Mouse (Mus musculus) olfactory bulb, adult 2 months (tissue): ENCODE measurements around the gene Zfp442.
"Not testable (repeated sequence)": the region's sequence is repeated elsewhere in the genome, so short reads cannot be mapped to it uniquely, and the experiment has no call there.

Source experiments
- CTCF ChIP-seq: fragments of 200-500 bp; IDR thresholded peaks from 2 replicates; pipeline ENCODE4 v1.5.1; 2012; ENCODE audit warnings: low read depth, mild to moderate bottlenecking, low read length, moderate library complexity; ENCODE audit not compliant: insufficient read depth
- POLR2A ChIP-seq: fragments of 200-500 bp; IDR thresholded peaks from 2 replicates; pipeline ENCODE4 v1.6.1; 2012; ENCODE audit warnings: mild to moderate bottlenecking, low read depth, low read length, moderate library complexity; ENCODE audit not compliant: insufficient read depth

GRCm38 (mm10) chr2:150451180-150451919 lies at the start of gene Zfp442:
- TF ChIP-seq CTCF, POLR2A: not testable (repeated sequence)
